In genomic region chr5:114567565-114568197, GRCm38 (mm10) we compare ENCODE assay signal across 8 mouse cellular contexts. TPM values are rescaled to one million over a fixed set of nuclear protein-coding genes. Genes with fewer than 3 reads are reported as not detected.
DNase-seq lines count a peak whose midpoint lies in the region; ATAC-seq and TF ChIP-seq lines count a peak whose summit lies in the region.

Gene Fam222a, plus strand, starts transcription at chr5:114568016.

- under 1% methylated on average over 72 of the region's 72 CpGs for WGBS in bone marrow, adult 2 months
- under 1% methylated on average over 57 of the region's 72 CpGs for WGBS in embryonic facial prominence, embryonic 15.5 days
- under 1% methylated on average over 71 of the region's 72 CpGs for WGBS in lung, adult 2 months
- WGBS in neural tube, embryonic 15.5 days, result under 1% methylated on average over 58 of the region's 72 CpGs

- H3K27me3 ChIP-seq in ES-Bruce4 (ENCODE audit: control insufficient read depth, insufficient read depth, low read length, poor library complexity, severe bottlenecking), result no peaks in the 10 kb centered on the region
- H3K27me3 ChIP-seq in embryonic facial prominence, embryonic 15.5 days, result peaks cover 34% of the 10 kb centered on the region
- 0 out of 2 replicates have a peak, but pooled peaks cover 3% of the 10 kb centered on the region for H3K27me3 ChIP-seq in neural tube, embryonic 15.5 days (replicated peaks)

- no peak for TF ChIP-seq POLR2A in ES-Bruce4 (IDR thresholded peaks at IDR 0.05; ENCODE audit: insufficient read depth, low read length)
- no peak for TF ChIP-seq POLR2A in bone marrow, adult 2 months (IDR thresholded peaks at IDR 0.05; ENCODE audit: borderline replicate concordance, control insufficient read depth, low read depth, low read length)
- no peak for TF ChIP-seq POLR2A in lung, adult 2 months (IDR thresholded peaks at IDR 0.05; ENCODE audit: borderline replicate concordance, extremely low read depth, low read depth, low read length)

- peaks cover 5% of the 10 kb centered on the region; the same call in 1 of the 2 replicates for H3K9me3 ChIP-seq in ES-Bruce4 (replicated peaks; ENCODE audit: control insufficient read depth, insufficient read depth, low read length, poor library complexity, severe bottlenecking)
- no peaks in the 10 kb centered on the region for H3K9me3 ChIP-seq in embryonic facial prominence, embryonic 15.5 days (replicated peaks)
- no peaks in the 10 kb centered on the region for H3K9me3 ChIP-seq in neural tube, embryonic 15.5 days (replicated peaks)

- TF ChIP-seq CTCF in ES-Bruce4 (IDR thresholded peaks at IDR 0.05; ENCODE audit: low read depth, low read length), result peak; percentile 56
- peak; percentile 16; the same call in 1 of the 2 replicates for TF ChIP-seq CTCF in bone marrow, adult 2 months (IDR thresholded peaks at IDR 0.05; ENCODE audit: control insufficient read depth, insufficient read depth, low read length)
- TF ChIP-seq CTCF in lung, adult 2 months (IDR thresholded peaks at IDR 0.05; ENCODE audit: insufficient read depth, low read length), result no peak

- peak within 1 kb of the TSS; percentile 88 for H3K4me3 ChIP-seq in ES-Bruce4 (ENCODE audit: low read depth, low read length)
- H3K4me3 ChIP-seq in bone marrow, adult 2 months (replicated peaks; ENCODE audit: control insufficient read depth, low read depth, low read length), result peak within 1 kb of the TSS; percentile 74
- peak within 1 kb of the TSS; percentile 71 for H3K4me3 ChIP-seq in embryonic facial prominence, embryonic 15.5 days (replicated peaks)
- H3K4me3 ChIP-seq in lung, adult 2 months (replicated peaks; ENCODE audit: extremely low read depth, low read depth, low read length), result peak within 1 kb of the TSS; percentile 57
- peak within 1 kb of the TSS; percentile 93 for H3K4me3 ChIP-seq in neural tube, embryonic 15.5 days (replicated peaks)

- intact Hi-C loops in heart, postnatal 10 days (cut with DNase I), result loop anchor here (1.0 to 5.0 kb wide), 3 partner anchors 27 to 106 kb away; no protein-coding TSS in a partner anchor

- no peaks in the 10 kb centered on the region for H3K36me3 ChIP-seq in ES-Bruce4 (ENCODE audit: control insufficient read depth, insufficient read depth, low read length, poor library complexity, severe bottlenecking)
- H3K36me3 ChIP-seq in embryonic facial prominence, embryonic 15.5 days, result no peaks in the 10 kb centered on the region
- no peaks in the 10 kb centered on the region for H3K36me3 ChIP-seq in neural tube, embryonic 15.5 days

- DNase-seq in heart, postnatal 10 days, result peak; percentile 76 to 79
- DNase-seq in kidney, postnatal 4 days, result peak; percentile 79 to 89
- peak; percentile 74 for DNase-seq in lung, adult 2 months
- peak; percentile 89 for DNase-seq in thymus, postnatal 14 days

- H3K9ac ChIP-seq in ES-Bruce4 (ENCODE audit: low read depth, poor library complexity, severe bottlenecking), result peak within 1 kb of the TSS; percentile 48
- peak within 1 kb of the TSS; percentile 16 for H3K9ac ChIP-seq in embryonic facial prominence, embryonic 15.5 days
- H3K9ac ChIP-seq in neural tube, embryonic 15.5 days (replicated peaks), result peak within 1 kb of the TSS; percentile 75

- peak within 1 kb of the TSS; percentile 100 for H3K4me2 ChIP-seq in embryonic facial prominence, embryonic 15.5 days (replicated peaks)
- peak within 1 kb of the TSS; percentile 88 for H3K4me2 ChIP-seq in neural tube, embryonic 15.5 days

- peak; percentile 62 for ATAC-seq in embryonic facial prominence, embryonic 15.5 days (ENCODE audit: insufficient number of reproducible peaks, low FRiP score, low TSS enrichment, low read depth)
- peak; percentile 74 for ATAC-seq in neural tube, embryonic 15.5 days (ENCODE audit: low FRiP score)

- H3K4me1 ChIP-seq in ES-Bruce4 (ENCODE audit: control insufficient read depth, insufficient read depth, low read length), result peaks cover 12% of the 10 kb centered on the region
- H3K4me1 ChIP-seq in bone marrow, adult 2 months (ENCODE audit: control insufficient read depth, insufficient read depth, low read length), result no peaks in the 10 kb centered on the region
- peaks cover 58% of the 10 kb centered on the region for H3K4me1 ChIP-seq in embryonic facial prominence, embryonic 15.5 days
- peaks cover 2% of the 10 kb centered on the region; the same call in 1 of the 2 replicates for H3K4me1 ChIP-seq in lung, adult 2 months (ENCODE audit: control insufficient read depth, insufficient read depth, low read length)
- H3K4me1 ChIP-seq in neural tube, embryonic 15.5 days, result peaks cover 50% of the 10 kb centered on the region

- H3K27ac ChIP-seq in ES-Bruce4 (ENCODE audit: insufficient read depth, low read length), result no peak within 1 kb of the TSS
- peak within 1 kb of the TSS; percentile 38; the same call in 1 of the 2 replicates for H3K27ac ChIP-seq in bone marrow, adult 2 months (ENCODE audit: control insufficient read depth, insufficient read depth, low read depth, low read length, poor library complexity)
- H3K27ac ChIP-seq in embryonic facial prominence, embryonic 15.5 days (replicated peaks), result peak within 1 kb of the TSS; percentile 69; the same call in 1 of the 2 replicates
- H3K27ac ChIP-seq in neural tube, embryonic 15.5 days (replicated peaks), result peak within 1 kb of the TSS; percentile 89

- 0 out of 2 replicates have a peak, but pooled peaks have one; percentile 0 for TF ChIP-seq EP300 in ES-Bruce4 (IDR thresholded peaks at IDR 0.05; ENCODE audit: insufficient read depth, low read depth, low read length)

RNA-seq across cellular contexts. Expression of gene Fam222a, which starts in this region (rescaled TPM):
- polyA plus RNA-seq in ES-Bruce4 (2011; ENCODE audit: insufficient read depth, insufficient read length, low read depth, missing spikeins), result 3.4 and 5.3 TPM in 2 replicates
- polyA plus RNA-seq in bone marrow, adult 2 months (2011; ENCODE audit: insufficient read depth, insufficient read length, low replicate concordance, missing spikeins), result 0.92 TPM in 1 of 2 replicates, not detected in the other
- polyA plus RNA-seq in embryonic facial prominence, embryonic 15.5 days (2015; fragmentation: Nextera tagmentation; extraction: Ambion mirVana), result 1.5 and 1.9 TPM in 2 replicates
- total RNA-seq in heart, postnatal 10 days (2021), result 1 to 10 TPM; 7.2 to 8.0 TPM
- polyA plus RNA-seq in lung, adult 2 months (2012; rRNA removed), result 7.6 and 8.0 TPM in 2 replicates
- polyA plus RNA-seq in neural tube, embryonic 15.5 days (2015; fragmentation: Nextera tagmentation; extraction: Ambion mirVana), result 4.7 and 5.3 TPM in 2 replicates

Comparison
In these comparisons a context has a peak if more than half of its experiments do, and no peak if none do; other contexts are left out.
1. H3K9ac ChIP-seq: peak in every context shown above with its lines; median percentile 75 in neural tube, embryonic 15.5 days; 48 in ES-Bruce4; 16 in embryonic facial prominence, embryonic 15.5 days.